Mouse (Mus musculus) heart, adult 2 months (tissue): ENCODE results near the gene Slc35e1.

Experiments used
- EP300 ChIP-seq: fragments of 200-500 bp; IDR thresholded peaks from 2 replicates; pipeline ENCODE4 v1.6.1; 2011; ENCODE audit warnings: low read depth, low read length, control low read depth; ENCODE audit not compliant: insufficient read depth
- POLR2A ChIP-seq: fragments of 200-500 bp; IDR thresholded peaks from 2 replicates; pipeline ENCODE4 v1.6.1; 2011; ENCODE audit warnings: mild to moderate bottlenecking, low read depth, low read length, control low read depth; ENCODE audit not compliant: insufficient read depth

DNA sequence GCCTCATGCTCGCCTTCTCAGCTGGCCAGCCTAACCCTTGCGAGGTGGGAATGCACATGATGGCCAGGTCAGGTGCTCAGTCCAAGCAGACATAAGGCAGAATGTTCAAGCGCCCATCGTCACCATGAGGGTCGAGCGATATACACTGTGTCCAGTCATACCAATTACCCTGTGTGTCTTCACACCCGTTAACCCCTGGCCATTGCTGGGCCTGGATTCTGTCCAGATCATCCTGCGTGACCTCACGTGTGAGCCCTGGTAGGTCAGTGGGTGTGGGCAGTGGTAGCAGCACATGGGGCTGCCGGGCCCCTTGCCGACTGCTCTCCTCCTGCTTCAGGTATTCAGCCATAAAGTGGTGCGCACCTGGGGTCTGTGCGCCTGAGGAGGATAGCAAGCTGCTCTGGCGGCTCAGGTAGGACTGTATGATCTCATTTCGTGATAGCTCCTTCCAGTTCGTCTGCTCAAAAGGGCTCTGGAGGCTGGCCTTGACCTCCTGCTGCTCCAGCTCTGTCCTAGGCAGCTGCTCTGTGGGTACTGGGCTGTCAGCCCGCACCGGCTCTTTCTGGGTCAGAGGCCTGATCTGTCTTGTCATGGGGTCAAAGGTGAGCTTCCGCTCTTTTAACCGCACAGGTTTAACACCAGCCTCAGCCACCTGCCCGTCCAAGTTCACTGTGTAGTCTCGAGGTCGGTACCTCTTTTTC, 3.1 kb upstream of the Slc35e1 start:
- no peak for TF ChIP-seq POLR2A
- TF ChIP-seq EP300: no peak
